Mouse (Mus musculus) A20 (cell line): ENCODE results near the gene Fbxo34.
"Not testable (repeated sequence)": the region's sequence is repeated elsewhere in the genome, so short reads cannot be mapped to it uniquely, and the experiment has no call there.

Experiments used
- DNase-seq: peaks from one replicate; pipeline ENCODE4 v3.0.0-alpha.2; 2011; ENCODE audit warnings: low read depth, low spot score

The Fbxo34 gene

DNA sequence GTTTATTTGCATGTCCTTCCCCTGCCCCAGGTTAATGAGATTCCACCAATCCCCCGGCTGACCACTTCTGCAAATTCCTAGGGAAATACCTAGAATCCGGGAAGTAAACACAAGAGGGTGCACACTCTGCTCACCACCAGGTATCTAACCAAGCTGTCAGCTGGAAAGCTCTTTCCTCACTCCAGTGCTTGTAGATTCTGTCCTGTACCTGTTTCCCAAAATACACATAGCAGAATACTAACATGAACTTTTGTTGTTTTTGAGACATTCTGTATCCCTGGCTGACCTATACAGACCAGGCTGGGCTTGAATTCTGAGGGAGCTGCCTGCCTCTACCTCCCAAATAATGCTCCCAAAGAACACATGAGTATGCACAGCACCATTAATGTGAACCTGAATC lies 110.5 kb downstream of the Fbxo34 start:
- DNase-seq: no peak

DNA sequence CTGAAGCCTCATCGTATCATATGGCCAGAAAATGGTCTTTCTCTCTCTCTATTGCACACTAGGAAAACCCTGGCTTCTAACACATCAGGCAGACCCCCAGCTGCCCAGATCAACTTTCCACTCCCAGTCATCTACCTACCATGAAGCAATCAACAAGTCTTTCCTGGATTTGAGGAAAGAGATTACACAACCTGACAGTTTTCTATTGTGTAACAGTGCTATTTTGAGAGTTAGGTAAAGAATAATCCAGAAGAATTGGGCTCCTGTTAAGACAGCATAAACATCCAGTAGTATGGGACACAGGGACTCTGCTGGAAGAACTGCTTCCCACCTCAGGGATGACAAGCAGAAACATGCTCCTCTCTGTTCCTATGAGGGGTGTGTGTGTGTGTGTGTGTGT lies 112.3 kb downstream of the Fbxo34 start:
- DNase-seq: no peak

GRCm38 (mm10) chr14:47563106-47563505 lies 112.9 kb downstream of the Fbxo34 start:
- no peak for DNase-seq

DNA sequence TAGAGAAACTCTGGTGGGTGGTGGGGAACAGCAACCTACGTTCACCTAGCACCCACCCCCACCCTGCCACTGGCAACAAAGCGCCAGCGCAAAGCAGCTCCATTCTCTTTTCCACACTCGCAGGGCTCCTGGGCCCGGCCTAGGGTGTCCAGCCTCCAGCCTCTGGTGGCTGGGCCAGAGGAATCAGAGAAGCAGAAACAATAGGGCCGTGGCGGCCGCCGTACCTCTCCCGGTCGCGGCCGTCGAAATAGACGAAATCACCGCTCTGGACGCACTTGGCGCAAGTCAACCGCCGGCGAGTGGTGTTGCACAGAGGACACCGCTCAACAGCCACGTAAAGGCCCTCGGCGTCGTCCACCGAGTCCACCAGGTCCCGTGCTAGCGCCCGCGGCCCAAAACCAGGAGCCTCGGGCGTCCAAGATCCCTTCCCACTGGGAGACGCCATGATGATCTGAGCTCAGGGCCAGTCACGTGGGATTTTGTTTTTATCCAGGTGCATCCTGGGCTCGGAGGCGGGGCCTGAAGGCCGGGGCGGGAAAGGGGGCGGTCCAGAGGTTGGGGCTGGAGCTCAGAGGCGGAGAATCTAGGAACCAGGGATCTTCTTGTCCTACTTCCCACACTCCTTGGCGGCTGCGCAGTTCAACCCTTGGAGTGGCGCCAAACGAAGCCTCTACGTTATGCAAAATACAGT lies 117.9 kb downstream of the Fbxo34 start:
- DNase-seq: peak; percentile 92

DNA sequence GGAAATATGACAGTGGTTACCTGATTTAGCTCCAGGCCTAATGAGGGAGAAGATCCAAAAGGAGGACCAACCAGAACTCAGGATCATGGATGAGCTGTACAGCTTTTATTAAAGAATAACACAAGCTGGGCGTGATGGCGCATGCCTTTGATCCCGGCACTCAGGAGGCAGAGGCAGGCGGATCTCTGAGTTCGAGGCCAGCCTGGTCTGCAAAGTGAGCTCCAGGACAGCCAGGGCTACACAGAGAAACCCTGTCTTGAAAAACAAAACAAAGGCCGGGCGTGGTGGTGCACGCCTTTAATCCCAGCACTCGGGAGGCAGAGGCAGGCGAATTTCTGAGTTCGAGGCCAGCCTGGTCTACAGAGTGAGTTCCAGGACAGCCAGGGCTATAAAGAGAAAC lies 120.3 kb downstream of the Fbxo34 start, which contains the start of gene Atg14:
Gene Atg14, minus strand, starts transcription at position 101 of the 400 bp plus-strand sequence.
- DNase-seq: not testable (repeated sequence)

DNA sequence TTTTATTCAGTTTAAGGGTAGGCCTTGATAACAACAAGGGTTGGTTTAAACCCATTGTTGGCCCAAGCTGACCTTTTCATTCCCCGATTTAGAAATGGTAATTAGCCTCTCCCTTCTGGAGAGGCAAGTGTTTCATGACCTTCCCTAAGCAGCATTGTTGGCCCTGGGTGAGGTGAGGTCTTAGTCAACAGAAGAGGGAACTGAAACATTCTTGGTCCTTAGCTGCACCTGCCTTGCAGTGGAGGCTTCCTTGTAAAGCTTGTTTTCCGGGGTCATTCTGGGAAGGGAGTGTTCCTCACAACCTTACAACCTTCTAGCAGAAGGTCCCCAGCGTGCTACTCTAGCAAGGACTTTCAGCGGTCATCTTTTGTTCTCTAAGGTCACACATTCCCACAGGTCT lies 122.5 kb downstream of the Fbxo34 start:
- DNase-seq: peak; percentile 19

DNA sequence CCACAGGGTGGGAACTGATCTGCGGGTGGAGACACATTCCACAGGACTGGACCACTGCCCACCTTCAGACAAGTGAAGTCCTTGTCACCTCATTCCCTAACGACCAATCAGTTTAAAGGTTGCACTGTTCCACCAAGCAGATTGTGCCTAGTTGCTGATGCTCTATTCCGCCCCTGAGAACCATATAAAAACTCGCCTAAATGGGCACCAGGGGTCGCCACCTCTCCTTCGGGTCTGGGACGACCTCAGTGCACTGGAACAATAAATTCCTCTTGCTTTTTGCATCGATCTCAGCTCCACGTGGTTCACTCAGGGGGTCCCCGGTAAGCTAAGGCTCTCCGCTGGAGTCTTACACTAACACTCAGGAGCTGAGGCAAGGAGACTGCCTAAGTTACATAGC lies 124.5 kb downstream of the Fbxo34 start:
- peak; percentile 77 for DNase-seq

DNA sequence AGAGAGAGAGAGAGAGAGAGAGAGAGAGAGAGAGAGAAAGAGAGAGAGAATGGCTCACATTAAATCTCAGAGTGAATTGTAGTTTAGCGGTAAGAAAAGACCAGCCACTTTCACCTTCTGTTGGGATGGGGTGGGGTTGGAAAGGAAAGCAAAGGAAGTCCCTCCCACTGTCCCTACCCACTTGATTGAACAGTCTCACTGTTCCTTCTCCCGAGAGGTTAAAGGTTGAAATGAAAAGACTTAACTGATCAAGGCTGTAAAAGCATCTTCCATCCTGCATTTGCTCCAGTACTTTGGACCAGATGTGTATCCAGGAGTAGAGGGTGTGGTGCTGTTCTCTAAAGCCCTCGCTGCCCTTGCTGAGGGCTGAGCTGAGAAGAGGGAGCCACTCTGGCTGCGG lies 126.5 kb downstream of the Fbxo34 start:
- DNase-seq: no peak

DNA sequence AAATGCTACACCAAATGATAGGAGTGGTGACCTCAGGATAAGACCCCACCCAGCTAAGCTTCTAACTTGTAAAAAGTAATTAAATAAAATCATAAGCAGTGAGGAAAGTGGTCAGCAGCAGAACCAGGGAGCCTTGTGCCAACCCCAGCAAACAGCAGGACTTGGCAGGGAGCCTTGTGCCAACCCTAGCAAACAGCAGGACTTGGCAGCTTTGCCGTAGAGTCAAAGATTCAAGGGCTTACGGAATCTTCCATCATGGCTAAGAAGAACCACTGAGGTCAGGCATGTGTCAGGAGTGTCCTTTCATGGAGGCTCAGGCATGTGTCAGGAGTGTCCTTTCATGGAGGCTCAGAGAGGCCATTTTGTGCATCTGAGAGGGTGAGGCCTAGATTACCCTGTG lies 127.9 kb downstream of the Fbxo34 start:
- DNase-seq: no peak

DNA sequence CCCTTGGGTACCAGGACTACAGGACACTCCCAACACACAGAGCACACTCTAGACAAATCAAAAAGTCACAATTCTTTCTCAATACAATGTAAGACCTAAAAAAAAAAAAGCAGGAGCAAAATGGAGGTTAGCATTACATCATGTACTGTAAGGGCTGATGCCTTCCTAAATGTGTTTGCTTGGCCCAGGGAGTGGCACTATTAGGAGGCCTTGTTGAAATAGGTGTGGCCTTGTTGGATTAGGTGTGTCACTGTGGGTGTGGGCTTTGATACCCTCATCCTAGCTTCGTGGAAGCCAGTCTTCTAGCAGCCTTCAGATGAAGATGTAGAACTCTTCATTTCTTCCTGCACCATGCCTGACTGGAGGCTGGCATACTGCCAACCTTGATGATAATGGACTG lies 131.1 kb downstream of the Fbxo34 start:
- DNase-seq: no peak
